Mouse (Mus musculus): ENCODE data around the gene Zfp398. TPM values are rescaled to one million over a fixed set of nuclear protein-coding genes. Genes with fewer than 3 reads are reported as not detected.
A peak's percentile ranks its signal among the peaks of the same experiment; 100 is the strongest.

The Zfp398 gene
- total and polyA plus RNA-seq, 2 experiments from 2014 or later, result 13.0 to 24.2 TPM

DNA sequence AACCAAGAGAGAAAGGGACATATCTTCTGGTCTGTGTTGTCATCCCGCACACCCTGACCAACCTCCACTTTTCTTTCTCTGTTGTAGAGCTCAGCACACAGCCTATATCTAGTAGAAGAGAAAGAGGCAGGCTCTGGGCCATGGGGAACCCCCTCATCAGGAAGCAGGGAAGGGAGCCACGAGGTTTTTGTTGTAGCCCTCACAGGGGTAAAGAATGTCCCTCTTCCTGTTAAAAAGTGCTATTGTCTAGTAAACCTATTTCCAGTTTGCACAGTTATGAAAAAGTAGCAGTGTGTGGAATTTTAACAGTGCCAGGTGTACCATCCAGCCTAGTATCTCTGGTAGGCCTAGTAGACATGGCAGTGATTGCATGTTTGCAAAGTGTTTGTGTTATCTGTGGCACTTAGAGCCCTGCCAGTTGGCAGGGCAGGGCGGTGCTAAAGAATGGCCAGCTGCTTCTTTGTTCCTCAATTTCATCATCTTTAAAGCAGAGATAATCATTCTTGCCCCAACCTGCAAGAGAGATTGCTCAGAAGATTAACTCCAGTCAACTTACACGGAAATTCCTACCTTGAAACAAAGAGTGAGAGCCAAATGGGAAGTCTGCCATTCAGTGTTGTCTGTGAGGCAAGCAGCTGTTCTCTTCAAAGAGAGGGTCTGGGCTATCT is 43.7 kb downstream of the Zfp398 start:
- no peaks in the 10 kb centered on the region for H3K9me3 ChIP-seq (ENCODE audit: low read length)
- ATAC-seq (no peak), DNase-seq (ENCODE audit: low spot score) (no peak)
- H3K36me3 ChIP-seq (ENCODE audit: insufficient read depth, low read length), result peaks cover 37% of the 10 kb centered on the region; the same call in 1 of the 2 replicates
- H3K27me3 ChIP-seq (ENCODE audit: insufficient read depth, low read length), result no peaks in the 10 kb centered on the region
- no peak overlapping the region for H3K27ac ChIP-seq
- peak overlapping the region; percentile 89 for H3K4me2 ChIP-seq (ENCODE audit: low read depth, low read length)
- WGBS, result 62% methylated on average over 4 of the region's 4 CpGs
- H3K9ac ChIP-seq (replicated peaks; ENCODE audit: low read length), result peak overlapping the region; percentile 97; the same call in 1 of the 2 replicates
- no peak for TF ChIP-seq CTCF (IDR thresholded peaks at IDR 0.05; ENCODE audit: low read depth)
- peak overlapping the region; percentile 92 for H3K4me3 ChIP-seq (ENCODE audit: low read length)
- H3K4me1 ChIP-seq (ENCODE audit: insufficient read depth, low read length), result peaks cover 13% of the 10 kb centered on the region

DNA sequence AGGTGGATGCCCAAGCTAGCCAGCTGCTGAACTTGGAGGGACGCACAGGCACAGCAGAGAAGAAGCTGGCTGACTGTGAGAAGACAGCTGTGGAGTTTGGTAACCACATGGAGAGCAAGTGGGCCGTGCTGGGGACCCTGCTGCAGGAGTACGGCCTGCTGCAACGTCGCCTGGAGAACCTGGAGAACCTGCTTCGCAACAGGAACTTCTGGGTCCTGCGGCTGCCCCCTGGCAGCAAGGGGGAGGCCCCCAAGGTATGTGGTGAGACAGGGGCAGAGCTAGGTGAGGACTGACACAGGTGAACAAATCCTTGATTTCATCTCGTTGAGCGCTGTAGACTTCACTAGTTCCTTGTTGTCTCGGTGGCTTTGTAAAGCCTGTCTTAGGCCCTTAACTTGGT is 44.7 kb downstream of the Zfp398 start:
- DNase-seq (ENCODE audit: low spot score), result no peak
- no peaks in the 10 kb centered on the region for H3K9me3 ChIP-seq (ENCODE audit: low read length)
- peaks cover 13% of the 10 kb centered on the region for H3K4me1 ChIP-seq (ENCODE audit: insufficient read depth, low read length)
- no peak overlapping the region for H3K4me2 ChIP-seq (ENCODE audit: low read depth, low read length)
- H3K27me3 ChIP-seq (ENCODE audit: insufficient read depth, low read length), result no peaks in the 10 kb centered on the region
- ATAC-seq, result no peak
- peaks cover 39% of the 10 kb centered on the region; the same call in 1 of the 2 replicates for H3K36me3 ChIP-seq (ENCODE audit: insufficient read depth, low read length)
- no peak overlapping the region for H3K4me3 ChIP-seq (ENCODE audit: low read length)
- no peak overlapping the region for H3K27ac ChIP-seq
- TF ChIP-seq CTCF (IDR thresholded peaks at IDR 0.05; ENCODE audit: low read depth), result no peak
- no peak overlapping the region for H3K9ac ChIP-seq (replicated peaks; ENCODE audit: low read length)
- WGBS, result 94% methylated on average over 10 of the region's 10 CpGs

DNA sequence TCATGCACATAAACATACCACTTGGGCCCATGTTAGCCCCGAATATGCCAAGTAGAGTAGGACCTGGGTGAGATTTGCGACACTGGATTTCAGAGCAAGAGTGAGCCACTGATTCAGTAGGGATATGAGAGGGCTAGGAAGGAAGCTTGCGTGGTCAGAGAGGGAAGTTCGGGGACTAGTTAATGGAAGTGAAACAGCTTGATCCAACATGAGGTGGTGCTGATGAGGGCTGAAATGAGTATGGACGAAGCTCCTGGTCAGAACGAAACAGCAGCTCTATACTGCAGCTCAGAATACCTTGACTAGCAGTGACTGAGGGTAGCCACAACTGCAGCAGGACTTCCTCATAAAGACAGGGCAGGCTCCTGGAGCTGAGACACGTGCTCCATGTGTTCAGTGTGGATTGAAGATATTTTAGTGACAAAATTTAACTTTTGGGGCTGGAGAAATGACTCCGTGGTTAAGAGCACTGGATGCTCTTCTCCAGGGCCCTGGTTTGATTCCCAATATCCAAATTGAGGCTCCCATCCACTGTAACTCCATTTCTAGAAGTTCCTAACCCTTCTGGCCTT is 53.4 kb downstream of the Zfp398 start:
- no peaks in the 10 kb centered on the region for H3K9me3 ChIP-seq (ENCODE audit: low read length)
- H3K27me3 ChIP-seq (ENCODE audit: insufficient read depth, low read length), result no peaks in the 10 kb centered on the region
- ATAC-seq (no peak), DNase-seq (ENCODE audit: low spot score) (no peak)
- no peak for TF ChIP-seq CTCF (IDR thresholded peaks at IDR 0.05; ENCODE audit: low read depth)
- 84% methylated on average over 8 of the region's 8 CpGs for WGBS
- H3K27ac ChIP-seq, result no peak overlapping the region
- no peaks in the 10 kb centered on the region for H3K4me1 ChIP-seq (ENCODE audit: insufficient read depth, low read length)
- H3K9ac ChIP-seq (replicated peaks; ENCODE audit: low read length), result no peak overlapping the region
- no peak overlapping the region for H3K4me3 ChIP-seq (ENCODE audit: low read length)
- H3K4me2 ChIP-seq (ENCODE audit: low read depth, low read length), result no peak overlapping the region
- H3K36me3 ChIP-seq (ENCODE audit: insufficient read depth, low read length), result peaks cover 55% of the 10 kb centered on the region

DNA sequence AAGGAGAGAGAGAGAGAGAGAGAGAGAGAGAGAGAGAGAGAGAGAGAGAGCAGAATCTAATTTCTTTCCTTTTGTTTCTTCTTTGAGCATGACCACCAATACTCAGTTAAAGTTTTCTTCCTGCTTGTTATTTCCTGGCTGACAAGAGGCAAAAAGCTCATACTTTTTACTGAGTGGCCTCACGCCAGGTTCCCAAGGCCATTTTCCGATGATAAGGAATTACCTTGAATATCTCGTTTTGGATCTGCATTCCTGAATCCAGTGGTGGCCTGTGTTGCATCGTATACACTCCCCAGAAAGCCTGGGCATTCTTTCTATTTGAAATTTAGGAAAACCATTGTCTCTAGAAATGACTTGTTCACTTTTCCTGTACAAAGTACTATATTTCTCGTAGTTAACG is 64.0 kb downstream of the Zfp398 start:
- Histone ChIP-seq H3K4me2 (ENCODE audit: low read depth, low read length) (no peak overlapping the region), H3K9ac (replicated peaks; ENCODE audit: low read length) (no peak overlapping the region), H3K36me3 (ENCODE audit: insufficient read depth, low read length) (peaks cover 53% of the 10 kb centered on the region), H3K4me3 (ENCODE audit: low read length) (no peak overlapping the region), H3K27me3 (ENCODE audit: insufficient read depth, low read length) (no peaks in the 10 kb centered on the region), H3K9me3 (ENCODE audit: low read length) (no peaks in the 10 kb centered on the region), H3K4me1 (ENCODE audit: insufficient read depth, low read length) (no peaks in the 10 kb centered on the region), H3K27ac (no peak overlapping the region)
- TF ChIP-seq CTCF (IDR thresholded peaks at IDR 0.05; ENCODE audit: low read depth), result no peak
- WGBS, result 93% methylated on average over 6 of the region's 6 CpGs
- no peak for ATAC-seq
- no peak for DNase-seq (ENCODE audit: low spot score)

DNA sequence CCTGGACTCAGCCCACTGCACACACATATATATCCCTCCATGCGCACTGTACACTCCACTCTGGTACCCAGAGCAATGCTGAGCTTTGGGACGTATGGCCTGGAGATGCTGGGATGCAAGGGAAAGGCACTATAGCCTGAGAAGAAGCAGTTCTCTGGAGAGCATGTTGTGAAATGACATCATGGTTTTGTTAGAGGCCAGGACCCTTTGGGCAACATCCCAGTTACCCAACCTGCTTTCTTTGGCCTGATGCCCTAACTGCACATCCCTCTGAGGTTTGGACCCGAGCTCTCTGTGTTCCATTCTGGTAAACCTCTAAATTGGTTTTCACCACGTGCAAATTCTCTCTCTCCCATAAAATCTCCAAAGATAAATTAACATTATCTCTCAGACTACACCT is 68.1 kb downstream of the Zfp398 start:
- DNase-seq (ENCODE audit: low spot score) (peak; percentile 46), ATAC-seq (no peak)
- H3K9me3 ChIP-seq (ENCODE audit: low read length), result no peaks in the 10 kb centered on the region
- WGBS, result 72% methylated on average over 4 of the region's 4 CpGs
- H3K4me3 ChIP-seq (ENCODE audit: low read length), result no peak overlapping the region
- no peak for TF ChIP-seq CTCF (IDR thresholded peaks at IDR 0.05; ENCODE audit: low read depth)
- no peak overlapping the region for H3K27ac ChIP-seq
- H3K4me1 ChIP-seq (ENCODE audit: insufficient read depth, low read length), result no peaks in the 10 kb centered on the region
- H3K9ac ChIP-seq (replicated peaks; ENCODE audit: low read length), result no peak overlapping the region
- no peak overlapping the region for H3K4me2 ChIP-seq (ENCODE audit: low read depth, low read length)
- H3K36me3 ChIP-seq (ENCODE audit: insufficient read depth, low read length), result peaks cover 64% of the 10 kb centered on the region
- no peaks in the 10 kb centered on the region for H3K27me3 ChIP-seq (ENCODE audit: insufficient read depth, low read length)

DNA sequence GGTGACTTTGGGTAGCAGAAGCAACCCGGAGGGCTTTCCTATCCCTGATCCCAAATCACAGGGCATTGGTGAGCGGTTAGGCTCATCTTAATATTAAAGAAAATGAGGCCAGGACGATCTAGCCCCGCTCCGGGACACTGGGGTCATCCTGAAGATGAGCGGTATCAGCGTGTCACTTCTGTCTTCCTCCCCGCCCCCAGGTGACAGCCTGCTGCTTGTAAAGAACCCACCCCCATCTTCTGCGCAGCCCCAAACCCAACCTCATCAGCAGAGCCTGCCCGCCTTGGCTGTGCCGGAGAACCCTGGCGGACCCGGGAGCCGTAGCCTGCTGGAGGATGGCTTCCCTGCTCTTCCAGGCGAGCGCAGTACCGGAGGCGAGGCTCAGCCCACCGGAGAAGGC is 68.9 kb downstream of the Zfp398 start:
- Histone ChIP-seq H3K4me3 (ENCODE audit: low read length) (no peak overlapping the region), H3K27me3 (ENCODE audit: insufficient read depth, low read length) (no peaks in the 10 kb centered on the region), H3K4me1 (ENCODE audit: insufficient read depth, low read length) (no peaks in the 10 kb centered on the region), H3K4me2 (ENCODE audit: low read depth, low read length) (no peak overlapping the region), H3K27ac (no peak overlapping the region), H3K36me3 (ENCODE audit: insufficient read depth, low read length) (peaks cover 57% of the 10 kb centered on the region), H3K9me3 (ENCODE audit: low read length) (no peaks in the 10 kb centered on the region), H3K9ac (replicated peaks; ENCODE audit: low read length) (no peak overlapping the region)
- DNase-seq (ENCODE audit: low spot score), result no peak
- 57% methylated on average over 19 of the region's 19 CpGs for WGBS
- no peak for TF ChIP-seq CTCF (IDR thresholded peaks at IDR 0.05; ENCODE audit: low read depth)
- ATAC-seq, result no peak

All from hindbrain, postnatal 0 days (tissue).